23 mouse cellular contexts compared by ENCODE assay signal in genomic region chr11:120622805-120623204, GRCm38 (mm10). TPM values are rescaled to one million over a fixed set of nuclear protein-coding genes. Genes with fewer than 3 reads are reported as not detected.
DNase-seq lines count a peak whose midpoint lies in the region; ATAC-seq and TF ChIP-seq lines count a peak whose summit lies in the region.
"Had no signal": no experiment of that assay in that cellular context is flagged by ENCODE, and none has a peak within 500 bp of the region (broad histone marks: within the 10 kb centered on the region; RNA-seq: fewer than 3 reads in every experiment).

No protein-coding gene starts in this region.

- no peaks in the 10 kb centered on the region for H3K27me3 ChIP-seq in limb, embryonic 13.5 days
- H3K27me3 ChIP-seq in limb, embryonic 10.5 days (ENCODE audit: low read depth, poor library complexity, severe bottlenecking): no peaks in the 10 kb centered on the region
- no peaks in the 10 kb centered on the region for H3K27me3 ChIP-seq in midbrain, embryonic 13.5 days
- H3K27me3 ChIP-seq in midbrain, postnatal 0 days (ENCODE audit: insufficient read depth, low read length): no peaks in the 10 kb centered on the region
- H3K27me3 ChIP-seq: heart, embryonic 12.5 days; Patski had no signal

- no peaks in the 10 kb centered on the region for H3K9me3 ChIP-seq in limb, embryonic 13.5 days
- H3K9me3 ChIP-seq in limb, embryonic 10.5 days (replicated peaks): no peaks in the 10 kb centered on the region
- no peaks in the 10 kb centered on the region for H3K9me3 ChIP-seq in midbrain, embryonic 13.5 days
- no peaks in the 10 kb centered on the region for H3K9me3 ChIP-seq in midbrain, postnatal 0 days (ENCODE audit: low read length)
- H3K9me3 ChIP-seq: embryonic facial prominence, embryonic 10.5 days; forebrain, embryonic 10.5 days; heart, embryonic 12.5 days; hindbrain, embryonic 10.5 days had no signal

- H3K4me2 ChIP-seq in limb, embryonic 13.5 days (replicated peaks): no peak overlapping the region
- no peak overlapping the region for H3K4me2 ChIP-seq in midbrain, embryonic 13.5 days (replicated peaks)
- H3K4me2 ChIP-seq in midbrain, postnatal 0 days (ENCODE audit: low read depth, low read length, poor library complexity, severe bottlenecking): no peak overlapping the region
- H3K4me2 ChIP-seq: heart, embryonic 12.5 days; hindbrain, embryonic 14.5 days had no signal

- no peak for TF ChIP-seq CTCF in midbrain, postnatal 0 days (IDR thresholded peaks at IDR 0.05)

- H3K4me1 ChIP-seq in limb, embryonic 13.5 days: peaks cover 20% of the 10 kb centered on the region
- peaks cover 26% of the 10 kb centered on the region for H3K4me1 ChIP-seq in limb, embryonic 10.5 days
- H3K4me1 ChIP-seq in midbrain, embryonic 13.5 days (replicated peaks): peaks cover 21% of the 10 kb centered on the region
- 0 out of 2 replicates have a peak, but pooled peaks cover 3% of the 10 kb centered on the region for H3K4me1 ChIP-seq in midbrain, postnatal 0 days (ENCODE audit: insufficient read depth, low read length)

- no peak overlapping the region for H3K27ac ChIP-seq in limb, embryonic 13.5 days
- H3K27ac ChIP-seq in limb, embryonic 10.5 days: no peak overlapping the region
- no peak overlapping the region for H3K27ac ChIP-seq in midbrain, embryonic 13.5 days
- H3K27ac ChIP-seq in midbrain, postnatal 0 days (ENCODE audit: low read depth, low read length): no peak overlapping the region
- H3K27ac ChIP-seq: embryonic facial prominence, embryonic 10.5 days; forebrain, embryonic 10.5 days; gastrocnemius, adult 2 months; hindbrain, embryonic 10.5 days; hindbrain, embryonic 14.5 days had no signal

- H3K36me3 ChIP-seq in limb, embryonic 13.5 days: peaks cover 62% of the 10 kb centered on the region
- H3K36me3 ChIP-seq in limb, embryonic 10.5 days: peaks cover 73% of the 10 kb centered on the region
- peaks cover 64% of the 10 kb centered on the region for H3K36me3 ChIP-seq in midbrain, embryonic 13.5 days
- H3K36me3 ChIP-seq in midbrain, postnatal 0 days (ENCODE audit: insufficient read depth, low read length): peaks cover 49% of the 10 kb centered on the region

- peak; percentile 66 for DNase-seq in adrenal gland, postnatal 14 days
- DNase-seq in adrenal gland, postnatal 10 days: no peak
- DNase-seq in limb, embryonic 10.5 days (ENCODE audit: low spot score): no peak
- DNase-seq in midbrain, postnatal 0 days (ENCODE audit: low spot score): no peak
- DNase-seq: cerebellum, adult 18-20 months; cerebellum, postnatal 10 days; gastrocnemius, adult 2 months; gastrocnemius, postnatal 25 days had no signal

- no peak for ATAC-seq in limb, embryonic 13.5 days (ENCODE audit: low FRiP score, low read depth)
- ATAC-seq in midbrain, embryonic 13.5 days: no peak
- ATAC-seq in midbrain, postnatal 0 days (ENCODE audit: low FRiP score): no peak
- ATAC-seq in erythroblast, adult 5-6 weeks (replicated peaks; ENCODE audit: low FRiP score, poor library complexity, severe bottlenecking): no peak
- ATAC-seq: activated CD4-positive, CD25-positive, alpha-beta regulatory T cell, adult 4 months; forebrain, embryonic 14.5 days; Patski had no signal

- 88% methylated on average over 6 of the region's 6 CpGs for WGBS in limb, embryonic 13.5 days
- WGBS in limb, embryonic 10.5 days: 93% methylated on average over 6 of the region's 6 CpGs
- WGBS in midbrain, embryonic 13.5 days: 93% methylated on average over 6 of the region's 6 CpGs
- WGBS in midbrain, postnatal 0 days: 92% methylated on average over 6 of the region's 6 CpGs

- peak overlapping the region; percentile 3; the same call in 1 of the 2 replicates for H3K4me3 ChIP-seq in limb, embryonic 13.5 days
- H3K4me3 ChIP-seq in limb, embryonic 10.5 days: no peak overlapping the region
- 0 out of 2 replicates have a peak overlapping the region, but pooled peaks have one; percentile 99 for H3K4me3 ChIP-seq in midbrain, embryonic 13.5 days (replicated peaks)
- H3K4me3 ChIP-seq in midbrain, postnatal 0 days (ENCODE audit: low read depth, low read length): no peak overlapping the region
- H3K4me3 ChIP-seq: embryonic facial prominence, embryonic 10.5 days; gastrocnemius, adult 2 months; heart, embryonic 12.5 days had no signal

- H3K9ac ChIP-seq in limb, embryonic 13.5 days: no peak overlapping the region
- no peak overlapping the region for H3K9ac ChIP-seq in midbrain, embryonic 13.5 days (replicated peaks)
- H3K9ac ChIP-seq in midbrain, postnatal 0 days (replicated peaks; ENCODE audit: low read length, poor library complexity, severe bottlenecking): no peak overlapping the region
- H3K9ac ChIP-seq: heart, embryonic 12.5 days; hindbrain, embryonic 14.5 days had no signal

RNA-seq across cellular contexts. Expression of gene Sirt7, which starts 2.2 kb away (rescaled TPM):
- total RNA-seq in adrenal gland, postnatal 14 days (2021): 37.1 and 39.7 TPM in 2 replicates
- 10 to 100 TPM; 33.2 to 40.3 TPM for total RNA-seq in adrenal gland, postnatal 10 days (2021)
- polyA plus RNA-seq in limb, embryonic 13.5 days (2015; fragmentation: Nextera tagmentation; extraction: Ambion mirVana): 25.6 and 28.8 TPM in 2 replicates
- polyA plus RNA-seq in limb, embryonic 10.5 days (2016; fragmentation: Nextera tagmentation; extraction: Ambion mirVana): 27.2 and 28.8 TPM in 2 replicates
- 42.7 and 51.3 TPM in 2 replicates for polyA plus RNA-seq in midbrain, embryonic 13.5 days (2015; fragmentation: Nextera tagmentation; extraction: Ambion mirVana)
- 31.3 and 39.7 TPM in 2 replicates for total RNA-seq in midbrain, postnatal 0 days (2014; rRNA removed)
- 34.7 and 36.0 TPM in 2 replicates for polyA plus RNA-seq in midbrain, postnatal 0 days (2015; fragmentation: Nextera tagmentation; extraction: Ambion mirVana)
- 21.9 and 26.1 TPM in 2 replicates for total RNA-seq in erythroblast, adult 5-6 weeks (2015; ENCODE audit: low replicate concordance)
- 48.8 and 52.1 TPM in 2 replicates for total RNA-seq in erythroblast, adult 5-6 weeks (2017; ENCODE audit: low replicate concordance)

RNA-seq across cellular contexts. Expression of gene Pcyt2, which starts 5.1 kb away (rescaled TPM):
- 148 and 187 TPM in 2 replicates for total RNA-seq in adrenal gland, postnatal 14 days (2021)
- total RNA-seq in adrenal gland, postnatal 10 days (2021): 100 to 1,000 TPM; 144 to 150 TPM
- 150 and 153 TPM in 2 replicates for polyA plus RNA-seq in limb, embryonic 13.5 days (2015; fragmentation: Nextera tagmentation; extraction: Ambion mirVana)
- 161 and 169 TPM in 2 replicates for polyA plus RNA-seq in limb, embryonic 10.5 days (2016; fragmentation: Nextera tagmentation; extraction: Ambion mirVana)
- 167 TPM in 2 replicates for polyA plus RNA-seq in midbrain, embryonic 13.5 days (2015; fragmentation: Nextera tagmentation; extraction: Ambion mirVana)
- total RNA-seq in midbrain, postnatal 0 days (2014; rRNA removed): 130 and 137 TPM in 2 replicates
- polyA plus RNA-seq in midbrain, postnatal 0 days (2015; fragmentation: Nextera tagmentation; extraction: Ambion mirVana): 129 and 143 TPM in 2 replicates
- 7.7 and 20.7 TPM in 2 replicates for total RNA-seq in erythroblast, adult 5-6 weeks (2015; ENCODE audit: low replicate concordance)
- 19.8 and 39.8 TPM in 2 replicates for total RNA-seq in erythroblast, adult 5-6 weeks (2017; ENCODE audit: low replicate concordance)

RNA-seq across cellular contexts. Expression of gene Mafg, which starts 10.6 kb away (rescaled TPM):
- total RNA-seq in adrenal gland, postnatal 14 days (2021): 51.8 and 55.3 TPM in 2 replicates
- 10 to 100 TPM; 41.1 to 46.5 TPM for total RNA-seq in adrenal gland, postnatal 10 days (2021)
- polyA plus RNA-seq in limb, embryonic 13.5 days (2015; fragmentation: Nextera tagmentation; extraction: Ambion mirVana): 27.0 and 28.9 TPM in 2 replicates
- 25.9 and 28.1 TPM in 2 replicates for polyA plus RNA-seq in limb, embryonic 10.5 days (2016; fragmentation: Nextera tagmentation; extraction: Ambion mirVana)
- polyA plus RNA-seq in midbrain, embryonic 13.5 days (2015; fragmentation: Nextera tagmentation; extraction: Ambion mirVana): 24.4 and 31.2 TPM in 2 replicates
- total RNA-seq in midbrain, postnatal 0 days (2014; rRNA removed): 42.1 and 46.5 TPM in 2 replicates
- polyA plus RNA-seq in midbrain, postnatal 0 days (2015; fragmentation: Nextera tagmentation; extraction: Ambion mirVana): 40.8 and 41.7 TPM in 2 replicates
- 65.3 and 78.0 TPM in 2 replicates for total RNA-seq in erythroblast, adult 5-6 weeks (2015; ENCODE audit: low replicate concordance)
- 137 and 154 TPM in 2 replicates for total RNA-seq in erythroblast, adult 5-6 weeks (2017; ENCODE audit: low replicate concordance)

RNA-seq across cellular contexts. Expression of gene Npb, which starts 14.5 kb away (rescaled TPM):
- total RNA-seq in adrenal gland, postnatal 14 days (2021): 1.6 TPM in 1 of 2 replicates, not detected in the other
- total RNA-seq in adrenal gland, postnatal 10 days (2021): 1 to 10 TPM; 1.0 to 1.3 TPM
- 2.3 and 2.8 TPM in 2 replicates for polyA plus RNA-seq in limb, embryonic 13.5 days (2015; fragmentation: Nextera tagmentation; extraction: Ambion mirVana)
- 0.56 TPM in 1 of 2 replicates, not detected in the other for polyA plus RNA-seq in limb, embryonic 10.5 days (2016; fragmentation: Nextera tagmentation; extraction: Ambion mirVana)
- polyA plus RNA-seq in midbrain, embryonic 13.5 days (2015; fragmentation: Nextera tagmentation; extraction: Ambion mirVana): 0.54 and 0.95 TPM in 2 replicates
- not detected in 2 replicates for total RNA-seq in midbrain, postnatal 0 days (2014; rRNA removed)
- polyA plus RNA-seq in midbrain, postnatal 0 days (2015; fragmentation: Nextera tagmentation; extraction: Ambion mirVana): 1.3 TPM in 2 replicates
- total RNA-seq in erythroblast, adult 5-6 weeks (2015; ENCODE audit: low replicate concordance): not detected in 2 replicates
- total RNA-seq in erythroblast, adult 5-6 weeks (2017; ENCODE audit: low replicate concordance): not detected in 2 replicates
- total RNA-seq: gastrocnemius, postnatal 25 days; granulocyte monocyte progenitor cell, adult 5-6 weeks; heart, postnatal 25 days had no signal
- polyA plus RNA-seq: activated CD4-positive, CD25-positive, alpha-beta regulatory T cell, adult 4 months; C2C12; embryonic facial prominence, embryonic 10.5 days; erythroblast, embryonic 14.5 days; forebrain, embryonic 10.5 days had no signal

RNA-seq across cellular contexts. Expression of gene Pycr1, which starts 20.8 kb away (rescaled TPM):
- total RNA-seq in adrenal gland, postnatal 14 days (2021): 1.6 TPM in 2 replicates
- 1 to 10 TPM; 5.1 to 5.2 TPM for total RNA-seq in adrenal gland, postnatal 10 days (2021)
- polyA plus RNA-seq in limb, embryonic 13.5 days (2015; fragmentation: Nextera tagmentation; extraction: Ambion mirVana): 43.7 and 45.6 TPM in 2 replicates
- polyA plus RNA-seq in limb, embryonic 10.5 days (2016; fragmentation: Nextera tagmentation; extraction: Ambion mirVana): 40.6 TPM in 2 replicates
- polyA plus RNA-seq in midbrain, embryonic 13.5 days (2015; fragmentation: Nextera tagmentation; extraction: Ambion mirVana): 23.2 and 25.0 TPM in 2 replicates
- 8.6 and 10.8 TPM in 2 replicates for total RNA-seq in midbrain, postnatal 0 days (2014; rRNA removed)
- 10.4 and 11.7 TPM in 2 replicates for polyA plus RNA-seq in midbrain, postnatal 0 days (2015; fragmentation: Nextera tagmentation; extraction: Ambion mirVana)
- total RNA-seq in erythroblast, adult 5-6 weeks (2015; ENCODE audit: low replicate concordance): 2.3 TPM in 1 of 2 replicates, not detected in the other
- total RNA-seq in erythroblast, adult 5-6 weeks (2017; ENCODE audit: low replicate concordance): not detected in 2 replicates

Comparison
In these comparisons a context has a peak if more than half of its experiments do, and no peak if none do; other contexts are left out.
1. H3K4me3 ChIP-seq: peak in limb, embryonic 13.5 days (single experiment) and midbrain, embryonic 13.5 days (single experiment); none in limb, embryonic 10.5 days (single experiment) and midbrain, postnatal 0 days (single experiment).